Mouse (Mus musculus) small intestine, adult 2 months (tissue): ENCODE measurements at regions not wholly inside any gene's neighbourhood (a gene's known extent, or its start where the extent isn't known, plus 50 kb on each side); places are given as distances from the start of the nearest gene placed in this dataset.

Source experiments
- H3K27ac ChIP-seq: fragments of 200-500 bp; 2 replicates; pipeline ENCODE4 v1.5.1; 2012; ENCODE audit warnings: low read depth, low read length, control low read depth, inconsistent platforms; ENCODE audit not compliant: insufficient read depth
- H3K27me3 ChIP-seq: fragments of 200-500 bp; 2 replicates; pipeline ENCODE4 v1.6.1; 2012; ENCODE audit warnings: mild to moderate bottlenecking, moderate library complexity, low read length, inconsistent platforms; ENCODE audit not compliant: control insufficient read depth, insufficient read depth
- H3K36me3 ChIP-seq: fragments of 200-500 bp; 2 replicates; pipeline ENCODE4 v1.6.1; 2012; ENCODE audit warnings: mild to moderate bottlenecking, low read length, control low read depth, inconsistent platforms; ENCODE audit not compliant: control insufficient read depth, insufficient read depth
- H3K4me1 ChIP-seq: fragments of 200-500 bp; 2 replicates; pipeline ENCODE4 v1.6.1; 2012; ENCODE audit warnings: low read length, inconsistent platforms, mixed read lengths; ENCODE audit not compliant: control insufficient read depth, insufficient read depth, insufficient read length
- H3K4me3 ChIP-seq: fragments of 200-500 bp; 2 replicates; pipeline ENCODE4 v1.5.1; 2012; ENCODE audit warnings: low read depth, mild to moderate bottlenecking, control low read depth, inconsistent platforms, low read length, moderate library complexity
- CTCF ChIP-seq: fragments of 200-500 bp; IDR thresholded peaks from 2 replicates; pipeline ENCODE4 v1.5.1; 2012; ENCODE audit warnings: low read depth, mild to moderate bottlenecking, control low read depth, inconsistent platforms, low read length, moderate library complexity, mixed read lengths; ENCODE audit not compliant: insufficient replicate concordance, insufficient read length; ENCODE audit errors: extremely low read depth
- POLR2A ChIP-seq: fragments of 200-500 bp; IDR thresholded peaks from 2 replicates; pipeline ENCODE4 v1.6.1; 2012; ENCODE audit warnings: low read depth, mild to moderate bottlenecking, control low read depth, inconsistent platforms, low read length, moderate library complexity
- WGBS: fragments of 180-500 bp; shearing (Covaris S2); methylation state at CpG from one replicate; pipeline ENCODE4 v1.1.7; 2018; 5-methylcytosine and 5-hydroxymethylcytosine counted together

DNA sequence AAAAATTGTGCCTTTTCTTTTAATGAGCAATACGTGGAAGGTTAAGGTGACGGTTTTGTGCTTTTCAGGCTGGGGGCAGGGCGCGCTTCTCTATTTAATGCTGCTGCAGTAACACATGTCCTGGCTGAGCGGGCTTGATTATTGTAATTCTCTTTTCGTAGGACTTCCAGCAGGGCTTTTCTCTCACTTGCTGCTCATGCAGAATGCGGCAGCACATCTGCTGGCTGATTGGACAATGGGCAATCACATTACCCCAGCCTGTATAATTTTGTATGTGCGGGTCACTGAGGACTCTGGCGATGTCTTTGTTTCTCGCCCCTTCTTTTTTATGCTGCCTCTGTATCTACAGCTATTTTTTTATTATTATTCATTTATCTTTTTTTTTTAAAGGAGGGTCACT is 91.4 kb upstream of the Fam92a start:
- Histone ChIP-seq H3K4me3 (no peak overlapping the region), H3K27me3 (no peaks in the 10 kb centered on the region), H3K4me1 (no peaks in the 10 kb centered on the region), H3K27ac (no peak overlapping the region), H3K36me3 (no peaks in the 10 kb centered on the region)
- WGBS, result 91% methylated on average over 10 of the region's 10 CpGs
- no peak for TF ChIP-seq CTCF
- no peak for TF ChIP-seq POLR2A

GRCm38 (mm10) chr4:12247994-12248393 is 76.2 kb upstream of the Fam92a start:
- Histone ChIP-seq H3K4me3 (no peak overlapping the region), H3K36me3 (no peaks in the 10 kb centered on the region), H3K27me3 (no peaks in the 10 kb centered on the region), H3K4me1 (no peaks in the 10 kb centered on the region), H3K27ac (no peak overlapping the region)
- no peak for TF ChIP-seq CTCF
- no peak for TF ChIP-seq POLR2A

DNA sequence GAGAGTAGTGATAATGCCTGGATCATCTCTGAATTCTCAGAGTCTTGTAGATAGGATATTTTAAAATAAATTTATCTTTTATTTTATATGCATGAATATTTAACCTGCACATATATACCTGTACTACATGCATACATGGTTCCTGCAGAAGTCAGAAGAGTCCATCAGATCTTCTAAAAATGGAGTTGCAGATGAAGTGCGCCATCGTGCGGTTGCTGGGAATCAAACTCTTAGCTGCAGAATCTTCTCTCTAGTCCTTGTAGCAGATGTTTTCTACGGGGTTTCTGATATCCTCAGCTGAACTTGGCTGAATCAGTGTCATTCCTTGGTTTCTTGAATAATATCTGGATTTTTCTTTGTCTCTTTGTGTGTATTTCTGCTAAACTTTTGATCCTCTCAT is 74.8 kb upstream of the Fam92a start:
- Histone ChIP-seq H3K27me3 (0 out of 2 replicates have a peak, but pooled peaks cover 2% of the 10 kb centered on the region), H3K36me3 (no peaks in the 10 kb centered on the region), H3K4me1 (no peaks in the 10 kb centered on the region), H3K27ac (no peak overlapping the region), H3K4me3 (no peak overlapping the region)
- WGBS, result 64% methylated on average over 4 of the region's 4 CpGs
- TF ChIP-seq CTCF, result no peak
- TF ChIP-seq POLR2A, result no peak

GRCm38 (mm10) chr4:12240941-12241571 is 69.2 kb upstream of the Fam92a start:
- 4% methylated on average over 12 of the region's 12 CpGs for WGBS
- Histone ChIP-seq H3K4me3 (no peak overlapping the region), H3K27ac (no peak overlapping the region), H3K27me3 (0 out of 2 replicates have a peak, but pooled peaks cover 3% of the 10 kb centered on the region), H3K4me1 (no peaks in the 10 kb centered on the region), H3K36me3 (no peaks in the 10 kb centered on the region)
- peak; percentile 91; the same call in 1 of the 2 replicates for TF ChIP-seq CTCF
- no peak for TF ChIP-seq POLR2A

GRCm38 (mm10) chr4:12230731-12231130 is 58.9 kb upstream of the Fam92a start:
- Histone ChIP-seq H3K4me1 (no peaks in the 10 kb centered on the region), H3K36me3 (no peaks in the 10 kb centered on the region), H3K27me3 (no peaks in the 10 kb centered on the region), H3K4me3 (no peak overlapping the region), H3K27ac (no peak overlapping the region)
- TF ChIP-seq CTCF (no peak), POLR2A (no peak)
- 57% methylated on average over 1 of the region's 1 CpGs for WGBS
